Mouse (Mus musculus): ENCODE data around the gene Hist2h2ab.

GRCm38 (mm10) chr3:96267541-96267940, 47.9 kb downstream of the Hist2h2ab start:
- no peak for TF ChIP-seq CTCF (IDR thresholded peaks at IDR 0.05; ENCODE audit: low read depth, low read length)
- no peak for TF ChIP-seq POLR2A (IDR thresholded peaks at IDR 0.05; ENCODE audit: extremely low read depth, insufficient read depth, low read length)

All from liver, adult 2 months (tissue).